Mouse (Mus musculus) kidney, postnatal 36 days (tissue): ENCODE data around the gene Pheta1.

ENCODE experiments used
- DNase-seq, 2 experiments: peaks; one replicate each; pipeline ENCODE4 v3.0.0; 2021 to 2022; ENCODE audit warnings: mixed read lengths in 2 of 2

Pheta1 gene

GRCm38 (mm10) chr5:121827876-121828275 is 20.9 kb upstream of the Pheta1 start:
- DNase-seq: no peak

GRCm38 (mm10) chr5:121828491-121829432 is 20.0 kb upstream of the Pheta1 start:
- DNase-seq: no peak

- DNase-seq: no peak
Observed at GRCm38 (mm10) chr5:121831002-121831601, 17.7 kb upstream of the Pheta1 start.

GRCm38 (mm10) chr5:121832376-121833155 is 16.2 kb upstream of the Pheta1 start:
- no peak for DNase-seq

GRCm38 (mm10) chr5:121833159-121833558 is 15.6 kb upstream of the Pheta1 start:
- DNase-seq: no peak

- DNase-seq: peak; percentile 87 to 90
Observed at GRCm38 (mm10) chr5:121833572-121834240, 15.1 kb upstream of the Pheta1 start.

- DNase-seq: no peak
Observed at GRCm38 (mm10) chr5:121834241-121834606, 14.6 kb upstream of the Pheta1 start.

GRCm38 (mm10) chr5:121834991-121835747 is 13.6 kb upstream of the Pheta1 start:
- DNase-seq: peak; percentile 55 to 65

GRCm38 (mm10) chr5:121835949-121836691 is 12.7 kb upstream of the Pheta1 start:
- DNase-seq: peak; percentile 43 to 46

GRCm38 (mm10) chr5:121836692-121837415 is 11.9 kb upstream of the Pheta1 start:
- peak; percentile 94 to 97 for DNase-seq

- DNase-seq: peak; percentile 48 to 65
Observed at GRCm38 (mm10) chr5:121837441-121838340, 11.1 kb upstream of the Pheta1 start, which contains the start of gene Sh2b3. Gene Sh2b3 (minus strand): TSS chr5:121837646.

GRCm38 (mm10) chr5:121838341-121839127 is 10.2 kb upstream of the Pheta1 start:
- DNase-seq: peak; percentile 76 to 83

- DNase-seq: no peak
Observed at GRCm38 (mm10) chr5:121839128-121839473, 9.7 kb upstream of the Pheta1 start.

- DNase-seq: no peak
Observed at GRCm38 (mm10) chr5:121841516-121841915, 7.3 kb upstream of the Pheta1 start.

- DNase-seq: no peak
Observed at GRCm38 (mm10) chr5:121841973-121842372, 6.8 kb upstream of the Pheta1 start.

GRCm38 (mm10) chr5:121842665-121843118 is 6.1 kb upstream of the Pheta1 start:
- peak; percentile 86 to 94 for DNase-seq

- DNase-seq: no peak
Observed at GRCm38 (mm10) chr5:121843138-121843905, 5.5 kb upstream of the Pheta1 start.

- DNase-seq: no peak
Observed at GRCm38 (mm10) chr5:121845361-121845760, 3.4 kb upstream of the Pheta1 start.
